In the genomic region with DNA sequence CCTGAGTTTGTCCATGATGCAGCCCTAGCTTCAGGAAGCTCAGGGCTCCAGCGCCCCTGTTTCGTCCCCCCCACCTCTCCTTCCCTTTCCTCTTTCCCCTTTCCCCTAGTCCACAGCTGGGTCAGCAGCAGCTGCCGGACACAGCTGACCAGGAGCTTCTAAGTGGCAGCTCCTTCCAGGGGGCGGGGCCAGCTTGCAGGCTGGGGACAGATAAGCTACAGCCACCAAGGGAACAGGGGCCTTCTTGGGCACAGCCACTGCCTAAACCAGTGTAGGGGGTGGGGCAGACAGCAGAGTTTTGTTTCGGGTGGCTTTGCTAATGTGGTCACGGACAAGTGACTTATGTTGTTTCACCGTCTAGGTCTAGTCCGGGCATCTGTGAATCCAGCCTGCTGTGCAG, we compare ENCODE assay signal across 8 mouse cellular contexts. TPM values are rescaled to one million over a fixed set of nuclear protein-coding genes. Genes with fewer than 3 reads are reported as not detected.
DNase-seq lines count a peak whose midpoint lies in the region; ATAC-seq and TF ChIP-seq lines count a peak whose summit lies in the region.

A gene (minus strand): TSS at position 90 of the 400 bp plus-strand sequence.

- TF ChIP-seq EP300 in CH12.LX (IDR thresholded peaks at IDR 0.05; ENCODE audit: low read length) = no peak
- peak; percentile 51; the same call in 1 of the 2 replicates for TF ChIP-seq EP300 in liver, postnatal 0 days (IDR thresholded peaks at IDR 0.05; ENCODE audit: low read depth)

- H3K27ac ChIP-seq in CH12.LX (ENCODE audit: insufficient read depth, low read depth) = no peak within 1 kb of the TSS
- peak within 1 kb of the TSS; percentile 55 for H3K27ac ChIP-seq in bone marrow, adult 2 months (ENCODE audit: control insufficient read depth, insufficient read depth, low read depth, low read length, poor library complexity)
- H3K27ac ChIP-seq in forebrain, postnatal 0 days (ENCODE audit: low read depth, low read length) = no peak within 1 kb of the TSS
- no peak within 1 kb of the TSS for H3K27ac ChIP-seq in hindbrain, embryonic 16.5 days (ENCODE audit: low read depth, low read length)
- peak within 1 kb of the TSS; percentile 81 for H3K27ac ChIP-seq in liver, postnatal 0 days (ENCODE audit: low read depth)
- no peak within 1 kb of the TSS for H3K27ac ChIP-seq in neural tube, embryonic 15.5 days (replicated peaks)

- dilution Hi-C loops in CH12.LX (cut with MboI; ENCODE audit: extremely low pct_ligation_motif_present, extremely low pct_unique_long_range_greater_than_20kb, low sequenced_read_pairs) = no loop called here

- TF ChIP-seq CTCF in CH12.LX (conservative IDR thresholded peaks at IDR 0.05 in 1 of 2, IDR thresholded peaks at IDR 0.05 in 1 of 2; ENCODE audit: low read depth in 2 of 2, low read length in 2 of 2) = no peak
- no peak for TF ChIP-seq CTCF in bone marrow, adult 2 months (IDR thresholded peaks at IDR 0.05; ENCODE audit: control insufficient read depth, insufficient read depth, low read length)
- TF ChIP-seq CTCF in forebrain, postnatal 0 days (IDR thresholded peaks at IDR 0.05; ENCODE audit: low read depth) = no peak
- TF ChIP-seq CTCF in liver, postnatal 0 days (IDR thresholded peaks at IDR 0.05; ENCODE audit: low read depth) = no peak

- DNase-seq in CH12.LX (ENCODE audit: extremely low read depth) = no peak
- no peak for DNase-seq in forebrain, postnatal 0 days
- peak; percentile 84 for DNase-seq in liver, postnatal 0 days
- DNase-seq in cerebellum, adult 11 months = no peak
- no peak for DNase-seq in frontal cortex, postnatal 25 days (ENCODE audit: low spot score in 2 of 2)

- H3K4me2 ChIP-seq in CH12.LX (ENCODE audit: insufficient read depth, low read depth, poor library complexity, severe bottlenecking) = peak within 1 kb of the TSS; percentile 85
- H3K4me2 ChIP-seq in forebrain, postnatal 0 days (ENCODE audit: low read depth) = peak within 1 kb of the TSS; percentile 72
- H3K4me2 ChIP-seq in hindbrain, embryonic 16.5 days (ENCODE audit: low read length) = peak within 1 kb of the TSS; percentile 59
- peak within 1 kb of the TSS; percentile 71 for H3K4me2 ChIP-seq in liver, postnatal 0 days (ENCODE audit: low read depth, low read length)
- peak within 1 kb of the TSS; percentile 78 for H3K4me2 ChIP-seq in neural tube, embryonic 15.5 days

- WGBS in bone marrow, adult 2 months = 27% methylated on average over 8 of the region's 8 CpGs
- WGBS in forebrain, postnatal 0 days = 31% methylated on average over 8 of the region's 8 CpGs
- WGBS in hindbrain, embryonic 16.5 days = 14% methylated on average over 8 of the region's 8 CpGs
- 21% methylated on average over 7 of the region's 8 CpGs for WGBS in liver, postnatal 0 days (ENCODE audit: insufficient replicate concordance)
- 19% methylated on average over 7 of the region's 8 CpGs for WGBS in neural tube, embryonic 15.5 days

- no peak for TF ChIP-seq RAD21 in CH12.LX (IDR thresholded peaks at IDR 0.05; ENCODE audit: low read depth, low read length)

- H3K27me3 ChIP-seq in CH12.LX (replicated peaks) = peaks cover 59% of the 10 kb centered on the region
- H3K27me3 ChIP-seq in forebrain, postnatal 0 days (ENCODE audit: insufficient read depth, low read length) = peaks cover 25% of the 10 kb centered on the region
- H3K27me3 ChIP-seq in hindbrain, embryonic 16.5 days (replicated peaks; ENCODE audit: control insufficient read depth, insufficient read depth, low read length) = peaks cover 35% of the 10 kb centered on the region
- 0 out of 2 replicates have a peak, but pooled peaks cover 11% of the 10 kb centered on the region for H3K27me3 ChIP-seq in liver, postnatal 0 days (ENCODE audit: insufficient read depth, low read length)
- H3K27me3 ChIP-seq in neural tube, embryonic 15.5 days (replicated peaks) = peaks cover 55% of the 10 kb centered on the region

- 0 out of 2 replicates have a peak, but pooled peaks have one; percentile 5 for ATAC-seq in forebrain, postnatal 0 days
- peak; percentile 35; the same call in 1 of the 2 replicates for ATAC-seq in hindbrain, embryonic 16.5 days
- ATAC-seq in liver, postnatal 0 days = peak; percentile 66
- ATAC-seq in neural tube, embryonic 15.5 days (ENCODE audit: low FRiP score) = no peak

- H3K9me3 ChIP-seq in CH12.LX (replicated peaks; ENCODE audit: low read length) = no peaks in the 10 kb centered on the region
- no peaks in the 10 kb centered on the region for H3K9me3 ChIP-seq in forebrain, postnatal 0 days (ENCODE audit: low read length)
- no peaks in the 10 kb centered on the region for H3K9me3 ChIP-seq in hindbrain, embryonic 16.5 days (ENCODE audit: control insufficient read depth, low read length)
- H3K9me3 ChIP-seq in liver, postnatal 0 days (ENCODE audit: low read length) = no peaks in the 10 kb centered on the region
- no peaks in the 10 kb centered on the region for H3K9me3 ChIP-seq in neural tube, embryonic 15.5 days (replicated peaks)

- peak within 1 kb of the TSS in 2 of 3 experiments; percentile 15 to 51 for H3K4me3 ChIP-seq in CH12.LX (replicated peaks in 1 of 3; ENCODE audit: low read depth in 2 of 3, low read length in 2 of 3, poor library complexity in 1 of 3)
- H3K4me3 ChIP-seq in bone marrow, adult 2 months (replicated peaks; ENCODE audit: control insufficient read depth, low read depth, low read length) = peak within 1 kb of the TSS; percentile 67
- peak within 1 kb of the TSS; percentile 38 for H3K4me3 ChIP-seq in forebrain, postnatal 0 days (ENCODE audit: low read depth, low read length)
- peak within 1 kb of the TSS; percentile 41 for H3K4me3 ChIP-seq in hindbrain, embryonic 16.5 days (ENCODE audit: low read length)
- H3K4me3 ChIP-seq in liver, postnatal 0 days (ENCODE audit: low read depth, low read length) = peak within 1 kb of the TSS; percentile 74
- H3K4me3 ChIP-seq in neural tube, embryonic 15.5 days (replicated peaks) = peak within 1 kb of the TSS; percentile 40

- peak within 1 kb of the TSS; percentile 22; the same call in 1 of the 2 replicates for H3K9ac ChIP-seq in CH12.LX (ENCODE audit: insufficient read depth, low read depth)
- peak within 1 kb of the TSS; percentile 22; the same call in 1 of the 2 replicates for H3K9ac ChIP-seq in forebrain, postnatal 0 days
- H3K9ac ChIP-seq in hindbrain, embryonic 16.5 days (ENCODE audit: low read depth, low read length) = peak within 1 kb of the TSS; percentile 41
- peak within 1 kb of the TSS; percentile 70 for H3K9ac ChIP-seq in liver, postnatal 0 days (replicated peaks)
- H3K9ac ChIP-seq in neural tube, embryonic 15.5 days (replicated peaks) = peak within 1 kb of the TSS; percentile 30

- H3K36me3 ChIP-seq in CH12.LX (replicated peaks in 1 of 2; ENCODE audit: control insufficient read depth in 1 of 2, insufficient read depth in 1 of 2, low read length in 1 of 2) = peaks cover 0 to under 1% of the 10 kb centered on the region in 2 experiments
- no peaks in the 10 kb centered on the region; the same call in 1 of the 2 replicates for H3K36me3 ChIP-seq in forebrain, postnatal 0 days (ENCODE audit: insufficient read depth)
- no peaks in the 10 kb centered on the region for H3K36me3 ChIP-seq in hindbrain, embryonic 16.5 days (ENCODE audit: control insufficient read depth, insufficient read depth, low read length)
- H3K36me3 ChIP-seq in liver, postnatal 0 days (replicated peaks; ENCODE audit: insufficient read depth, low read length) = peaks cover 30% of the 10 kb centered on the region
- no peaks in the 10 kb centered on the region for H3K36me3 ChIP-seq in neural tube, embryonic 15.5 days

- in situ Hi-C loops in CH12.LX (cut with MboI; ENCODE audit: low pct_ligation_motif_present, low pct_unique_long_range_greater_than_20kb, low sequenced_read_pairs) = loop anchor here (5.0 kb wide), 1 partner anchor 39 kb away; a partner anchor contains a TSS

- no peak for TF ChIP-seq POLR2A in CH12.LX (IDR thresholded peaks at IDR 0.05; ENCODE audit: low read depth, low read length)
- peak; percentile 70; the same call in 1 of the 2 replicates for TF ChIP-seq POLR2A in bone marrow, adult 2 months (IDR thresholded peaks at IDR 0.05; ENCODE audit: borderline replicate concordance, control insufficient read depth, low read depth, low read length)

- H3K4me1 ChIP-seq in CH12.LX (ENCODE audit: control insufficient read depth in 1 of 2, insufficient read depth in 2 of 2) = peaks cover 7 to 11% of the 10 kb centered on the region in 2 experiments; a peak in 3 of 4 replicates
- H3K4me1 ChIP-seq in bone marrow, adult 2 months (ENCODE audit: control insufficient read depth, insufficient read depth, low read length) = no peaks in the 10 kb centered on the region; the same call in 1 of the 2 replicates
- H3K4me1 ChIP-seq in forebrain, postnatal 0 days (ENCODE audit: insufficient read depth) = 0 out of 2 replicates have a peak, but pooled peaks cover 4% of the 10 kb centered on the region
- H3K4me1 ChIP-seq in hindbrain, embryonic 16.5 days (ENCODE audit: control insufficient read depth, insufficient read depth, low read depth, low read length) = peaks cover 15% of the 10 kb centered on the region
- H3K4me1 ChIP-seq in liver, postnatal 0 days (ENCODE audit: insufficient read depth) = peaks cover 32% of the 10 kb centered on the region
- peaks cover 24% of the 10 kb centered on the region for H3K4me1 ChIP-seq in neural tube, embryonic 15.5 days

- no peaks in the 10 kb centered on the region for H3K79me2 ChIP-seq in CH12.LX (replicated peaks; ENCODE audit: control insufficient read depth, extremely low read depth, insufficient read depth, poor library complexity, severe bottlenecking)

TF ChIP-seq in CH12.LX, 34 proteins besides CTCF, POLR2A, EP300 and RAD21:
- no peak for TF ChIP-seq CHD2 (IDR thresholded peaks at IDR 0.05; ENCODE audit: low read length)
- no peak for TF ChIP-seq E2F4 (IDR thresholded peaks at IDR 0.05; ENCODE audit: insufficient replicate concordance, low read depth, low read length)

RNA-seq across cellular contexts. Expression of the gene that starts here (rescaled TPM):
- total RNA-seq in CH12.LX (2012; rRNA removed) (0.80 and 2.0 TPM in 2 replicates), CH12.LX (2014; rRNA removed) (not detected in 2 replicates)
- polyA plus RNA-seq in CH12.LX (2012; ENCODE audit: insufficient read length, low read depth) = 0.18 and 0.20 TPM in 2 replicates
- polyA plus RNA-seq in bone marrow, adult 2 months (2011; ENCODE audit: insufficient read depth, insufficient read length, low replicate concordance, missing spikeins) = 103 and 152 TPM in 2 replicates
- total RNA-seq in forebrain, postnatal 0 days (2014; rRNA removed) = 0.24 and 1.0 TPM in 2 replicates
- 2.2 and 2.4 TPM in 2 replicates for polyA plus RNA-seq in forebrain, postnatal 0 days (2015; fragmentation: Nextera tagmentation; extraction: Ambion mirVana)
- polyA plus RNA-seq in hindbrain, embryonic 16.5 days (2015; fragmentation: Nextera tagmentation; extraction: Ambion mirVana) = 1.2 and 1.4 TPM in 2 replicates
- 40.6 and 41.6 TPM in 2 replicates for polyA plus RNA-seq in liver, postnatal 0 days (2015; fragmentation: Nextera tagmentation; extraction: Ambion mirVana)
- polyA plus RNA-seq in neural tube, embryonic 15.5 days (2015; fragmentation: Nextera tagmentation; extraction: Ambion mirVana) = 1.0 and 2.2 TPM in 2 replicates

Comparison
In these comparisons a context has a peak if more than half of its experiments do, and no peak if none do; other contexts are left out.
1. RNA of the gene that starts here (polyA plus RNA-seq): 103 to 152 TPM in bone marrow, adult 2 months and 40.6 to 41.6 TPM in liver, postnatal 0 days; 2.2 to 2.4 TPM in forebrain, postnatal 0 days, 1.2 to 1.4 TPM in hindbrain, embryonic 16.5 days, 1.0 to 2.2 TPM in neural tube, embryonic 15.5 days and 0.18 to 0.20 TPM in CH12.LX; every median in the first group is over 10 times any median in the second.
2. H3K27ac ChIP-seq: peak in bone marrow, adult 2 months (single experiment) and liver, postnatal 0 days (single experiment); none in CH12.LX (single experiment), forebrain, postnatal 0 days (single experiment), hindbrain, embryonic 16.5 days (single experiment) and neural tube, embryonic 15.5 days (single experiment).
3. Peak in every context shown above with its lines, with median percentiles within 50 percentile points of each other: H3K4me2 ChIP-seq, H3K4me3 ChIP-seq and H3K9ac ChIP-seq.